Mouse (Mus musculus): Measurements from ENCODE around the gene Pde4c. TPM values are rescaled to one million over a fixed set of nuclear protein-coding genes. Genes with fewer than 3 reads are reported as not detected.

The Pde4c gene
- total and polyA plus RNA-seq, 3 experiments, result 2.3 to 6.5 (median 4.7) TPM

- TF ChIP-seq JUND (conservative IDR thresholded peaks at IDR 0.05; ENCODE audit: low read depth, low read length), result peak; percentile 67
- no peak for TF ChIP-seq MAFK (IDR thresholded peaks at IDR 0.05; ENCODE audit: insufficient replicate concordance, low read length)
Observed at GRCm38 (mm10) chr8:70769359-70769758, 45.8 kb downstream of the Pde4c start (continued).

- Histone ChIP-seq H3K79me2 (replicated peaks; ENCODE audit: control insufficient read depth, extremely low read depth, insufficient read depth, poor library complexity, severe bottlenecking) (no peaks in the 10 kb centered on the region), H3K4me2 (ENCODE audit: insufficient read depth, low read depth, poor library complexity, severe bottlenecking) (no peak overlapping the region), H3K4me3 (replicated peaks in 1 of 3; ENCODE audit: low read depth in 2 of 3, low read length in 2 of 3, poor library complexity in 1 of 3) (no peak overlapping the region), H3K9me3 (replicated peaks; ENCODE audit: low read length) (no peaks in the 10 kb centered on the region), H3K9ac (ENCODE audit: insufficient read depth, low read depth) (no peak overlapping the region), H3K27me3 (replicated peaks) (no peaks in the 10 kb centered on the region), H3K4me1 (ENCODE audit: control insufficient read depth in 1 of 2, insufficient read depth in 2 of 2) (peaks cover 53 to 77% of the 10 kb centered on the region in 2 experiments), H3K27ac (ENCODE audit: insufficient read depth, low read depth) (no peak overlapping the region), H3K36me3 (replicated peaks in 1 of 2; ENCODE audit: control insufficient read depth in 1 of 2, insufficient read depth in 1 of 2, low read length in 1 of 2) (peaks cover 32 to 59% of the 10 kb centered on the region in 2 experiments)
- in situ Hi-C loops (cut with MboI; ENCODE audit: low pct_ligation_motif_present, low pct_unique_long_range_greater_than_20kb, low sequenced_read_pairs) (loop anchor here (5.0 kb wide), 1 partner anchor 32 kb away; no protein-coding TSS in a partner anchor), dilution Hi-C loops (cut with MboI; ENCODE audit: extremely low pct_ligation_motif_present, extremely low pct_unique_long_range_greater_than_20kb, low sequenced_read_pairs) (no loop called here)
- TF ChIP-seq ZC3H11A (IDR thresholded peaks at IDR 0.05; ENCODE audit: low read depth, low read length) (no peak), PAX5 (IDR thresholded peaks at IDR 0.05; ENCODE audit: low read length) (no peak), UBTF (IDR thresholded peaks at IDR 0.05; ENCODE audit: low read depth, low read length) (no peak), MAZ (IDR thresholded peaks at IDR 0.05; ENCODE audit: low read depth, low read length) (no peak), POLR2A (IDR thresholded peaks at IDR 0.05; ENCODE audit: low read depth, low read length) (no peak)
- DNase-seq (ENCODE audit: extremely low read depth), result no peak
Observed at GRCm38 (mm10) chr8:70769858-70770257, 46.3 kb downstream of the Pde4c start.

GRCm38 (mm10) chr8:70770748-70771147 is 47.2 kb downstream of the Pde4c start:
- no peak for DNase-seq (ENCODE audit: extremely low read depth)
- Histone ChIP-seq H3K4me2 (ENCODE audit: insufficient read depth, low read depth, poor library complexity, severe bottlenecking) (no peak overlapping the region), H3K79me2 (replicated peaks; ENCODE audit: control insufficient read depth, extremely low read depth, insufficient read depth, poor library complexity, severe bottlenecking) (0 out of 2 replicates have a peak, but pooled peaks cover 4% of the 10 kb centered on the region), H3K9me3 (replicated peaks; ENCODE audit: low read length) (no peaks in the 10 kb centered on the region), H3K36me3 (replicated peaks in 1 of 2; ENCODE audit: control insufficient read depth in 1 of 2, insufficient read depth in 1 of 2, low read length in 1 of 2) (peaks cover 32 to 62% of the 10 kb centered on the region in 2 experiments), H3K4me1 (ENCODE audit: control insufficient read depth in 1 of 2, insufficient read depth in 2 of 2) (peaks cover 60 to 81% of the 10 kb centered on the region in 2 experiments), H3K27ac (ENCODE audit: insufficient read depth, low read depth) (no peak overlapping the region), H3K9ac (ENCODE audit: insufficient read depth, low read depth) (no peak overlapping the region), H3K27me3 (replicated peaks) (no peaks in the 10 kb centered on the region), H3K4me3 (replicated peaks in 1 of 3; ENCODE audit: low read depth in 2 of 3, low read length in 2 of 3, poor library complexity in 1 of 3) (no peak overlapping the region)
- TF ChIP-seq NELFE (IDR thresholded peaks at IDR 0.05; ENCODE audit: low read depth, low read length) (no peak), JUN (IDR thresholded peaks at IDR 0.05; ENCODE audit: insufficient read depth, low read depth, low read length) (no peak), TBP (conservative IDR thresholded peaks at IDR 0.05; ENCODE audit: low read depth, low read length) (no peak), ZC3H11A (IDR thresholded peaks at IDR 0.05; ENCODE audit: low read depth, low read length) (no peak), SIN3A (IDR thresholded peaks at IDR 0.05; ENCODE audit: low read length) (no peak), POLR2A (IDR thresholded peaks at IDR 0.05; ENCODE audit: low read depth, low read length) (no peak), KAT2A (IDR thresholded peaks at IDR 0.05; ENCODE audit: insufficient replicate concordance, low read length) (no peak), ELF1 (IDR thresholded peaks at IDR 0.05; ENCODE audit: low read depth, low read length) (no peak), CHD2 (IDR thresholded peaks at IDR 0.05; ENCODE audit: low read length) (no peak), RAD21 (IDR thresholded peaks at IDR 0.05; ENCODE audit: low read depth, low read length) (no peak), MEF2A (IDR thresholded peaks at IDR 0.05; ENCODE audit: borderline replicate concordance, low read depth, low read length) (no peak), ZNF384 (IDR thresholded peaks at IDR 0.05; ENCODE audit: low read depth, low read length) (no peak), RCOR1 (conservative IDR thresholded peaks at IDR 0.05; ENCODE audit: low read depth, low read length) (no peak), HCFC1 (IDR thresholded peaks at IDR 0.05; ENCODE audit: low read depth, low read length) (no peak), UBTF (IDR thresholded peaks at IDR 0.05; ENCODE audit: low read depth, low read length) (no peak), CTCF (conservative IDR thresholded peaks at IDR 0.05 in 1 of 2, IDR thresholded peaks at IDR 0.05 in 1 of 2; ENCODE audit: low read depth in 2 of 2, low read length in 2 of 2) (no peak), ZMIZ1 (IDR thresholded peaks at IDR 0.05; ENCODE audit: low read depth, low read length) (no peak), JUND (conservative IDR thresholded peaks at IDR 0.05; ENCODE audit: low read depth, low read length) (no peak), MYC (IDR thresholded peaks at IDR 0.05; ENCODE audit: low read depth, low read length) (no peak)
- in situ Hi-C loops (cut with MboI; ENCODE audit: low pct_ligation_motif_present, low pct_unique_long_range_greater_than_20kb, low sequenced_read_pairs) (no loop called here), dilution Hi-C loops (cut with MboI; ENCODE audit: extremely low pct_ligation_motif_present, extremely low pct_unique_long_range_greater_than_20kb, low sequenced_read_pairs) (no loop called here)

All from CH12.LX (cell line).